Mouse (Mus musculus): ENCODE results near the gene Gpx4. TPM values are rescaled to one million over a fixed set of nuclear protein-coding genes. Genes with fewer than 3 reads are reported as not detected.

The Gpx4 gene
- polyA plus RNA-seq, 1 experiment from 2014 or later = 603 TPM

DNA sequence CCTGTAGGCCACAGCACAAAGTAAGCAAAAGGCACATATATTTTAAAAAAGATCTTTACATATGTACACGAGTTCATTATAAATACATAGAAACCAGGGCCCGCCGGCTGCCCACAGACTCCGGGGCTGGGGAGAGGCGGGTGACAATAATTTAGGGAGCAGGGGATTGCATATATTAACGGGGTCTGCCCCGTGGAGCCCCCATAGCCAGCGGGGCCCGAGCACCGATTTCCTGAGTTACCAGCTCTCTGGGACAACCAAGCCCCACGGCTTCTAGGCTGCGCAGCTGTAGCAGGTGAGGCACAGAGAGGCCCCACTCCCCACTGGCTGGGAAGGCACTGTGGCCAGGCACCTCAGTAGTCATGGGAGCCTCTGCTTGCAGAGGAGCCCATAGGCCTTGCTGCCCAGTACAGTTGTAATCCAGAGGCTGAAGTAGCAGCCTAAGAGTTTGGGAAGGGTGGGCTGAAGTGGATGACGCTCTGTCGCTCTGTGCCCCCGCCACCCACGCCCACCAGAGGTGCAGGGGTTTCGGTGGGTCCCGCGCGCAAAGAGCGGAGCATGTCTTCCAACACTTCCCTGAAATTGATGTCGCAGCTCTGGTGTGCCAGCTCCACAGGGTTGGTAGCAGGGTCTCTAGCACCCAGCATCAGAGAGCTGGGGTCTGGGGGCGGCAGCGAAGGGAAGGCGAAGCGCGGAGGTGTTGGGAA, 10.2 kb downstream of the Gpx4 start:
- Histone ChIP-seq H3K9ac (no peak overlapping the region), H3K27ac (replicated peaks) (no peak overlapping the region), H3K27me3 (no peaks in the 10 kb centered on the region), H3K4me1 (replicated peaks) (peaks cover 39% of the 10 kb centered on the region), H3K4me3 (replicated peaks) (no peak overlapping the region), H3K36me3 (replicated peaks) (peaks cover 74% of the 10 kb centered on the region), H3K9me3 (replicated peaks) (no peaks in the 10 kb centered on the region), H3K4me2 (no peak overlapping the region)
- no peak for ATAC-seq (ENCODE audit: insufficient read depth)
- WGBS (ENCODE audit: insufficient replicate concordance) = 89% methylated on average over 27 of the region's 27 CpGs

DNA sequence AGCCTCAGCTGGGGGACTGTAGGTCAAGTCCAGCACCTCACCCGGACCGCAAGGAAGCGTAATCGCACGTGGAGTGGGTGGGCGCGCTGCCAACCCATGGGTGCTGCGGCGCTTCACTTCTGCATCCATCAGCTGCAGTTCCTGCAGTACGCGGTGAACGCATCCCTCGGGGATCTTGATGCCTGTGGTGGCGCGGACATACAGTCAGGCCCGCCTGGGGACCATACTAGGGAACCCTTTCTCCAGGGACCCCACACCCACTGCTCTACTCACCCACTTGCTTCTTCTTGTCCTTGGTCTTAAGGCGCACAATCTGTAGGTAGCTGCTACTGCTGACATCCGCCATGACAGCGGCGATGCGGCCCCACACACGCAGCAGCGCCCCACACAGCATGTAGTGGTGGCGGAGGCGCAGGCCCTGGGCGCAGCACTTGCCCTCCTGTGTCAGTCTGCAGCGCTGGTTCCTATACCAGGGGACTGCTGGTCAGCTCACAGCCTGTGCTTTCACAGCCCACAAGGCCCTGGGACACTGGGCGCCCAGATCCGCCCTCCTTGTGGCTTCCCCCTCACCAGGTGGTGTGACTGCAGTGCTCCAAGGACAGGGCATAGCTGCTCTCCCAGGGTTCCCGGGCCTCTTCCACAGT, 10.8 kb downstream of the Gpx4 start:
- 90% methylated on average over 30 of the region's 30 CpGs for WGBS (ENCODE audit: insufficient replicate concordance)
- no peak overlapping the region for H3K27ac ChIP-seq (replicated peaks)
- no peak for ATAC-seq (ENCODE audit: insufficient read depth)
- peaks cover 32% of the 10 kb centered on the region for H3K4me1 ChIP-seq (replicated peaks)
- H3K4me3 ChIP-seq (replicated peaks) = no peak overlapping the region
- H3K27me3 ChIP-seq = no peaks in the 10 kb centered on the region
- no peak overlapping the region for H3K4me2 ChIP-seq
- H3K9me3 ChIP-seq (replicated peaks) = no peaks in the 10 kb centered on the region
- H3K36me3 ChIP-seq (replicated peaks) = peaks cover 81% of the 10 kb centered on the region
- H3K9ac ChIP-seq = no peak overlapping the region

- Histone ChIP-seq H3K4me2 (no peak overlapping the region), H3K4me1 (replicated peaks) (0 out of 2 replicates have a peak, but pooled peaks cover 2% of the 10 kb centered on the region), H3K9ac (no peak overlapping the region), H3K27ac (replicated peaks) (no peak overlapping the region), H3K9me3 (replicated peaks) (no peaks in the 10 kb centered on the region), H3K27me3 (no peaks in the 10 kb centered on the region), H3K4me3 (replicated peaks) (no peak overlapping the region), H3K36me3 (replicated peaks) (peaks cover 95% of the 10 kb centered on the region)
- 89% methylated on average over 5 of the region's 5 CpGs for WGBS (ENCODE audit: insufficient replicate concordance)
- no peak for ATAC-seq (ENCODE audit: insufficient read depth)
Observed at GRCm38 (mm10) chr10:80063104-80063503, 16.1 kb downstream of the Gpx4 start.

DNA sequence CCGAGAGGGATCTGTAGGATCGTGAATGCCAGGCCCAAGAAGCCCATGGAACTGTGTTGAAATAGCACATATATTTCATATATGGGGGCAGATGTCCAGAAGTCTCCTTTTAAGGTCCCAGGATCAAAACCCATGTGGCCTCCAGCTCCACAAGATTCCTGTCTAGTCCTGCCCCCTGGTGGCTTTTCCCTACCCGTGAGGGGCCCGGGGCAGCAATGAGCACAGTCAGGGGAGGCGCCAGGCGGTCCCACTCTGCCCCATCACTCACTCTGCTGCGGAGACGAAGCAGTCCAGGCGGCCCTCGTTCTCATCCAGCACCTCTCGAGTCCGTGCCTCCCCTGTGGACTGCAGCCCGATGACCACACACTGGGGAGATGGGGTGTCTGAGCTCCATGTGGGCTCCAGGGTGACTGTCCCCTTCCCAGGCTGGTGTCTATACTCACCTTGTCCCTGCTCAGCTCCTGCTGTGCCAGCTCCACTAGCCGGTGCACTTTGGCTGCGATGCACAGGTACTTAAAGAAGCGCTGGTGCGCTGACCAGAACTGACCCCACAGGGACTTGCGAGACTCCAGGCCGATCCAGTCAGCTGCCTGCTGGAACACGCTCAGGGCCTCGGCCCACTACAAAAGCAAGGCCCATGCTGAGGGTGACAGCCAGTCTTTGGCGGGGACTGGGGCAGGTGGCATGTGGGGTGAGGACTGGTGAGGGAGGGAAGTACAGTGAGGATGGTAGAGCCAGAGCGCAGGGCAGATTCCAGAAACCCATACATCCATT, 17.1 kb downstream of the Gpx4 start:
- peaks cover 93% of the 10 kb centered on the region for H3K36me3 ChIP-seq (replicated peaks)
- 84% methylated on average over 23 of the region's 23 CpGs for WGBS (ENCODE audit: insufficient replicate concordance)
- H3K9ac ChIP-seq = no peak overlapping the region

GRCm38 (mm10) chr10:80069251-80069650, 22.3 kb downstream of the Gpx4 start:
- 84% methylated on average over 6 of the region's 7 CpGs for WGBS (ENCODE audit: insufficient replicate concordance)
- 0 out of 2 replicates have a peak overlapping the region, but pooled peaks have one; percentile 92 for H3K27ac ChIP-seq (replicated peaks)
- H3K36me3 ChIP-seq (replicated peaks) = peaks cover 66% of the 10 kb centered on the region

More for the DNA sequence above, 17.1 kb downstream of the Gpx4 start:
- ATAC-seq (ENCODE audit: insufficient read depth) = no peak
- Histone ChIP-seq H3K4me2 (no peak overlapping the region), H3K9me3 (replicated peaks) (no peaks in the 10 kb centered on the region), H3K4me1 (replicated peaks) (0 out of 2 replicates have a peak, but pooled peaks cover 2% of the 10 kb centered on the region), H3K4me3 (replicated peaks) (no peak overlapping the region), H3K27me3 (no peaks in the 10 kb centered on the region), H3K27ac (replicated peaks) (peak overlapping the region; percentile 51; the same call in 1 of the 2 replicates)

DNA sequence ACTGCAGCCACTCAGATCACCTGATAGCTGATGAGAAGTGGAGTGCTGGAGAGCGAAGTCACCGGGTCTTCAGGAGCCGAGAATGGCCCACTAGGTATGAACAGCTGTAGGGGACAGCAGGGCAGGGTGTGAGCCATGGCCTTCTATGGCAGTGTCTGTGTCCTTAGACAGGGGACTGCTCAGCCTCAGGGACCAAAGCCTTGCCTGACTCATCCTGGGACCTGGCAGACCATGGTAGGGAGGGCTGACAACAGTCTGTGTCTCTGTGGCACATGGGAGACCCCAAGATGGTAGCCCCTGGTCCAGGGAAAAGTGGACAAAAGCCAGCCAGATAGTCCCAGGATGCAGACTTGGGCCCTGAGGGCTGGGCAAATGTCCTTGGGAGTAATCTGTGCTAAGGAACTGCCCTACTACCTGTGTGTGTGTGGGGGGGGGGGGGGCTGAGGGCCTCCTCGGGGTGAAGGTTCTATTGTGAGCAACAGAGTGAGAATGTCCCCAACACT, 23.0 kb downstream of the Gpx4 start:
- H3K4me1 ChIP-seq (replicated peaks) = peaks cover 54% of the 10 kb centered on the region
- H3K27me3 ChIP-seq = no peaks in the 10 kb centered on the region
- no peak for ATAC-seq (ENCODE audit: insufficient read depth)
- H3K4me3 ChIP-seq (replicated peaks) = no peak overlapping the region
- peaks cover 59% of the 10 kb centered on the region for H3K36me3 ChIP-seq (replicated peaks)
- H3K9me3 ChIP-seq (replicated peaks) = no peaks in the 10 kb centered on the region
- no peak overlapping the region for H3K4me2 ChIP-seq
- H3K9ac ChIP-seq = no peak overlapping the region
- 85% methylated on average over 4 of the region's 4 CpGs for WGBS (ENCODE audit: insufficient replicate concordance)
- H3K27ac ChIP-seq (replicated peaks) = peak overlapping the region; percentile 92

More at GRCm38 (mm10) chr10:80069251-80069650, 22.3 kb downstream of the Gpx4 start:
- ATAC-seq (ENCODE audit: insufficient read depth) = no peak
- no peaks in the 10 kb centered on the region for H3K9me3 ChIP-seq (replicated peaks)
- no peak overlapping the region for H3K4me3 ChIP-seq (replicated peaks)
- no peaks in the 10 kb centered on the region for H3K27me3 ChIP-seq
- no peak overlapping the region for H3K9ac ChIP-seq
- peaks cover 47% of the 10 kb centered on the region for H3K4me1 ChIP-seq (replicated peaks)
- H3K4me2 ChIP-seq = no peak overlapping the region

GRCm38 (mm10) chr10:80070837-80071515, 24.0 kb downstream of the Gpx4 start:
- no peaks in the 10 kb centered on the region for H3K9me3 ChIP-seq (replicated peaks)
- peak overlapping the region; percentile 55 for H3K4me2 ChIP-seq
- H3K27ac ChIP-seq (replicated peaks) = peak overlapping the region; percentile 92
- H3K4me3 ChIP-seq (replicated peaks) = 0 out of 2 replicates have a peak overlapping the region, but pooled peaks have one; percentile 1
- peaks cover 64% of the 10 kb centered on the region for H3K4me1 ChIP-seq (replicated peaks)
- no peaks in the 10 kb centered on the region for H3K27me3 ChIP-seq
- peak; percentile 91 for ATAC-seq (ENCODE audit: insufficient read depth)
- peak overlapping the region; percentile 51 for H3K9ac ChIP-seq
- peaks cover 53% of the 10 kb centered on the region for H3K36me3 ChIP-seq (replicated peaks)
- WGBS (ENCODE audit: insufficient replicate concordance) = 50% methylated on average over 9 of the region's 9 CpGs

GRCm38 (mm10) chr10:80071516-80071900, 24.5 kb downstream of the Gpx4 start:
- peaks cover 69% of the 10 kb centered on the region for H3K4me1 ChIP-seq (replicated peaks)
- WGBS (ENCODE audit: insufficient replicate concordance) = 55% methylated on average over 3 of the region's 3 CpGs
- peak overlapping the region; percentile 92 for H3K27ac ChIP-seq (replicated peaks)
- 0 out of 2 replicates have a peak overlapping the region, but pooled peaks have one; percentile 1 for H3K4me3 ChIP-seq (replicated peaks)
- H3K9ac ChIP-seq = peak overlapping the region; percentile 51
- H3K9me3 ChIP-seq (replicated peaks) = no peaks in the 10 kb centered on the region
- peak overlapping the region; percentile 55 for H3K4me2 ChIP-seq
- H3K36me3 ChIP-seq (replicated peaks) = peaks cover 53% of the 10 kb centered on the region
- peak; percentile 23 for ATAC-seq (ENCODE audit: insufficient read depth)
- H3K27me3 ChIP-seq = no peaks in the 10 kb centered on the region

DNA sequence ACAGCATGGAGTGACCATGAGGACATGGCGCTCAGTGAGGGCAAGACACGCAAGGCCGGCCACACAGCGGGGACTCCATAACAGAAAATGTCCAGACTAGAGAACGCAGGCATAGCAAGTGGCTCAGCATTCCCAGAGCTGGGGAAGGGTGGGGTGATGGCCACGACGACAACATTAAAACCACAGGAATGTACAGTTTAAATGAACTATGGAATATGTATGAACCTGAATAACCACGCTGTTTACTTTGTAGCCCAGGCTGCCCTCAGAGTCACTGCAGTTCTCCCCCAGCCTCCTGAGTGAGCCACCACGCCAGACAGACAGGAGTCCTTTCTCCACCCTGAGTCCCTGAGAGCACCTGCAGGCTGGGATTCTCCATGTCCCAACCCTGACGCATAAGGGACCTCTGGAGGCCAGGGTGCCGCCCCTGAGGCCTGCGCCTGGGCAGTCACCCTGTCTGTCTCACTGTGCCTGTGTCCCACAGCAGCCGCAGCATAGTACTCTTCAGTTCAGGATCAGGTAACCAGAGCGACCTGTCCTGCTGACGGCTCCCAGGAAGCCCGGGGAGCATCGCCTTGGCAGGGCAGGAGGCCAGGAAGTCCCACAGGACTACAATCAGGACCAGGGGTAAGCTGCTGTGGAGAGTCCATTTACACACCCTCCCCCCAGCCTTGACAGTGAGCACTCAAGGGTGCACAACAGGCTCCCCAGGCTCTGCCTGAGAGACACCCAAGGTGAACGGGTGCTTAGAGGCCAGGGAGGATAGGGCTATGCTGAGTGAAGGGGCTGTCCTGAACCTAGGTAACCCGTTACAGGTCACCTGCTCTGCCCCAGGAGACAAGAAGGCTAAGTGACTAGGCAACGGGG, 25.9 kb downstream of the Gpx4 start:
- Histone ChIP-seq H3K36me3 (replicated peaks) (peaks cover 48% of the 10 kb centered on the region; the same call in 1 of the 2 replicates), H3K27ac (replicated peaks) (peak overlapping the region; percentile 92), H3K9ac (no peak overlapping the region), H3K4me1 (replicated peaks) (peaks cover 74% of the 10 kb centered on the region), H3K4me3 (replicated peaks) (no peak overlapping the region), H3K27me3 (no peaks in the 10 kb centered on the region), H3K4me2 (no peak overlapping the region), H3K9me3 (replicated peaks) (no peaks in the 10 kb centered on the region)
- no peak for ATAC-seq (ENCODE audit: insufficient read depth)
- 80% methylated on average over 20 of the region's 20 CpGs for WGBS (ENCODE audit: insufficient replicate concordance)

All from liver, embryonic 15.5 days (tissue).